Mouse (Mus musculus) small intestine, adult 2 months (tissue): ENCODE measurements around the gene Irak2. TPM values are rescaled to one million over a fixed set of nuclear protein-coding genes. Genes with fewer than 3 reads are reported as not detected.

Experiments used
- H3K27ac ChIP-seq: fragments of 200-500 bp; 2 replicates; pipeline ENCODE4 v1.5.1; 2012; ENCODE audit warnings: low read depth, low read length, control low read depth, inconsistent platforms; ENCODE audit not compliant: insufficient read depth
- H3K27me3 ChIP-seq: fragments of 200-500 bp; 2 replicates; pipeline ENCODE4 v1.6.1; 2012; ENCODE audit warnings: mild to moderate bottlenecking, moderate library complexity, low read length, inconsistent platforms; ENCODE audit not compliant: control insufficient read depth, insufficient read depth
- H3K36me3 ChIP-seq: fragments of 200-500 bp; 2 replicates; pipeline ENCODE4 v1.6.1; 2012; ENCODE audit warnings: mild to moderate bottlenecking, low read length, control low read depth, inconsistent platforms; ENCODE audit not compliant: control insufficient read depth, insufficient read depth
- H3K4me1 ChIP-seq: fragments of 200-500 bp; 2 replicates; pipeline ENCODE4 v1.6.1; 2012; ENCODE audit warnings: low read length, inconsistent platforms, mixed read lengths; ENCODE audit not compliant: control insufficient read depth, insufficient read depth, insufficient read length
- H3K4me3 ChIP-seq: fragments of 200-500 bp; 2 replicates; pipeline ENCODE4 v1.5.1; 2012; ENCODE audit warnings: low read depth, mild to moderate bottlenecking, control low read depth, inconsistent platforms, low read length, moderate library complexity
- CTCF ChIP-seq: fragments of 200-500 bp; IDR thresholded peaks from 2 replicates; pipeline ENCODE4 v1.5.1; 2012; ENCODE audit warnings: low read depth, mild to moderate bottlenecking, control low read depth, inconsistent platforms, low read length, moderate library complexity, mixed read lengths; ENCODE audit not compliant: insufficient replicate concordance, insufficient read length; ENCODE audit errors: extremely low read depth
- POLR2A ChIP-seq: fragments of 200-500 bp; IDR thresholded peaks from 2 replicates; pipeline ENCODE4 v1.6.1; 2012; ENCODE audit warnings: low read depth, mild to moderate bottlenecking, control low read depth, inconsistent platforms, low read length, moderate library complexity
- WGBS: fragments of 180-500 bp; shearing (Covaris S2); methylation state at CpG from one replicate; pipeline ENCODE4 v1.1.7; 2018; 5-methylcytosine and 5-hydroxymethylcytosine counted together
- polyA plus RNA-seq: library from polyadenylated mRNA; depleted of rRNA; stranded (reverse); fragments of >200 nt; gene quantifications from 2 replicates; pipeline ENCODE4 v1.2.3, GENCODE M21; 2012; rRNA removed

Irak2 gene
- polyA plus RNA-seq, result 35.4 and 97.6 TPM in 2 replicates

GRCm38 (mm10) chr6:113638302-113639040 is at the start of gene Irak2:
Irak2 (plus strand) TSS chr6:113638467.
- TF ChIP-seq CTCF (peak; percentile 98), POLR2A (peak; percentile 95)
- Histone ChIP-seq H3K27ac (peak within 1 kb of the TSS; percentile 86), H3K4me3 (peak within 1 kb of the TSS; percentile 93), H3K27me3 (no peaks in the 10 kb centered on the region), H3K4me1 (peaks cover 13% of the 10 kb centered on the region; the same call in 1 of the 2 replicates), H3K36me3 (peaks cover 7% of the 10 kb centered on the region)
- 3% methylated on average over 37 of the region's 37 CpGs for WGBS

- Histone ChIP-seq H3K4me1 (no peaks in the 10 kb centered on the region), H3K36me3 (no peaks in the 10 kb centered on the region; the same call in 1 of the 2 replicates), H3K27ac (no peak overlapping the region), H3K4me3 (no peak overlapping the region), H3K27me3 (no peaks in the 10 kb centered on the region)
- TF ChIP-seq CTCF (no peak), POLR2A (no peak)
- WGBS, result 91% methylated on average over 2 of the region's 2 CpGs
These were observed 45.6 kb upstream of the Irak2 start for GRCm38 (mm10) chr6:113592637-113593036.

DNA sequence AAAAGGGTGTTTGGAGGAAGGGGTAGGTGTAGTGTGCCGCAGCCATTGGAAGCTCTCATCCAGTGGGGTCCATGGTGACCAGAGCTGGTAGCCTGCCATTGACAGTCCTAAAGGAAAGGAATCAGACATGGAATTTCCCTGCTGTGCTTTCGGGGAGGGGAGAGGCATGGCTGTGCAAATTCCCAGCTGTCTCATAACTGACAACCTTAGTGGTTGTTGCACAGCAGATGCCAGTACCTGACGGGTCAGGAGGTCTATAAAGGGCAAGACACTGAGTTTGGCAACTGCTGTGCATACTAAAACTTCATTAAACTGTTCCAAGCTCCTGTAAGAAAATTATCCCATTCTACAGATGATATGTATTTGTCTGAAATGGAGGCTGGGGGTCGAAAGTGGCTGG is 40.3 kb upstream of the Irak2 start:
- Histone ChIP-seq H3K4me3 (no peak overlapping the region), H3K27me3 (no peaks in the 10 kb centered on the region), H3K36me3 (no peaks in the 10 kb centered on the region), H3K4me1 (no peaks in the 10 kb centered on the region), H3K27ac (no peak overlapping the region)
- 88% methylated on average over 4 of the region's 4 CpGs for WGBS
- no peak for TF ChIP-seq POLR2A
- TF ChIP-seq CTCF, result no peak

- Histone ChIP-seq H3K36me3 (no peaks in the 10 kb centered on the region), H3K27ac (no peak overlapping the region), H3K4me3 (no peak overlapping the region), H3K27me3 (no peaks in the 10 kb centered on the region), H3K4me1 (peaks cover 4% of the 10 kb centered on the region; the same call in 1 of the 2 replicates)
- WGBS, result 77% methylated on average over 5 of the region's 5 CpGs
- TF ChIP-seq POLR2A, result no peak
- no peak for TF ChIP-seq CTCF
These were observed 38.4 kb upstream of the Irak2 start for GRCm38 (mm10) chr6:113599833-113600232.

DNA sequence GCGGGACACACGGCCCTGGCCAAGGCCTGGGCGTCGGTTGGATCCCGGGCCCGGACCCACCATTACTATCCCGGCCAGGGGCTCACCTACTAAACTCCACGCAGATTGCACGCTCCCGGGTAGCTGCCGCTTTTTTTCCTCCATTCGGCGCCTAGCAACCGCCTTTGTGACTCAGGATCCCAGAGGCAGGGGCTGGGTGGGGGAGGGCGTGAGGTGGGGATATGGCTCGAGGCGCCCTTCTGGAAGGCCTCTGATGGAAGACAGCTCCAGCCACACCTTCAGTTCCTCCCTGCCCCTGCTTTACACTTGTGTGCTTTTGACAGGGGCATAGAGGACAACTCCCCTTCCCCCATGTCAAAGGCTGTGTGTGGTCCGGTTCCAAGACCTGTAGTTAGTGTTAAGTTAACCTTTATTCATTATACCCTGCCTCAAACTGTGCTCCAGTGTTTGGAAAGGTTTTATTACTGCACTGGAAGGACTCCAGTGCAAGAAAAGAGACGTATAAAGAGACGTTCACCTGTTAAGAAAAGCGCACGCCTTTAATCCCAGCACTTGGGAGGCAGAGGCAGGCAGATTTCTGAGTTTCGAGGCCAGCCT is 37.6 kb upstream of the Irak2 start, which contains the start of gene Fancd2os:
Fancd2os (minus strand) TSS at position 173 of the 597 bp plus-strand sequence.
- 57% methylated on average over 23 of the region's 23 CpGs for WGBS
- H3K36me3 ChIP-seq, result no peaks in the 10 kb centered on the region
- no peak within 1 kb of the TSS for H3K4me3 ChIP-seq
- peaks cover 4% of the 10 kb centered on the region; the same call in 1 of the 2 replicates for H3K4me1 ChIP-seq
- H3K27ac ChIP-seq, result no peak within 1 kb of the TSS
- no peaks in the 10 kb centered on the region for H3K27me3 ChIP-seq
- TF ChIP-seq CTCF (no peak), POLR2A (no peak)

DNA sequence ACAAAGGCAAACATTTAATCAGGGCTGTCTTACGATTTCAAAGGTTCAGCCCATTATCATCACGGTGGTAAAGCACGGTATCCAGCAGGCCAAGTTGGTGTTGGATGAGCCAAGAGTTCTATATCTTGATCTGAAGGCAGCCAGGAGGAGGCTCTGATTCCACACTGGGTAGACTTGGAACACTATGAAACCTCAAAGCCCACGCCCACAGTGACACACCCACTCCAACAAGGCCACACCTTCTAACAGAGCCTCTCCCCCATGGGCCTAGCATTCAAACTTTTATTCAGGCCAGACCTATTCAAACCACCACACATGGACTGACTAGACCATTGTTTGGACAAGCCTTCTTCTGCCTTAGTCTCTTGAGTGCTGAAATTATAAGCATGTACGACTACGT is 35.4 kb upstream of the Irak2 start:
- Histone ChIP-seq H3K4me3 (no peak overlapping the region), H3K4me1 (peaks cover 9% of the 10 kb centered on the region; the same call in 1 of the 2 replicates), H3K27ac (no peak overlapping the region), H3K27me3 (no peaks in the 10 kb centered on the region), H3K36me3 (no peaks in the 10 kb centered on the region)
- 81% methylated on average over 6 of the region's 6 CpGs for WGBS
- TF ChIP-seq POLR2A, result no peak
- no peak for TF ChIP-seq CTCF

- TF ChIP-seq CTCF, result no peak
- TF ChIP-seq POLR2A, result no peak
- no peaks in the 10 kb centered on the region for H3K27me3 ChIP-seq
- peak overlapping the region; percentile 92 for H3K4me3 ChIP-seq
- peak overlapping the region; percentile 48; the same call in 1 of the 2 replicates for H3K27ac ChIP-seq
- 66% methylated on average over 12 of the region's 12 CpGs for WGBS
- H3K4me1 ChIP-seq, result peaks cover 9% of the 10 kb centered on the region; the same call in 1 of the 2 replicates
- H3K36me3 ChIP-seq, result peaks cover 1% of the 10 kb centered on the region; the same call in 1 of the 2 replicates
These were observed 34.3 kb upstream of the Irak2 start for GRCm38 (mm10) chr6:113603993-113604392.
